Mouse (Mus musculus): ENCODE results near the gene Mast4. TPM values are rescaled to one million over a fixed set of nuclear protein-coding genes. Genes with fewer than 3 reads are reported as not detected.

Gene Mast4
- polyA plus RNA-seq, 1 experiment from 2014 or later, result 10.1 TPM

DNA sequence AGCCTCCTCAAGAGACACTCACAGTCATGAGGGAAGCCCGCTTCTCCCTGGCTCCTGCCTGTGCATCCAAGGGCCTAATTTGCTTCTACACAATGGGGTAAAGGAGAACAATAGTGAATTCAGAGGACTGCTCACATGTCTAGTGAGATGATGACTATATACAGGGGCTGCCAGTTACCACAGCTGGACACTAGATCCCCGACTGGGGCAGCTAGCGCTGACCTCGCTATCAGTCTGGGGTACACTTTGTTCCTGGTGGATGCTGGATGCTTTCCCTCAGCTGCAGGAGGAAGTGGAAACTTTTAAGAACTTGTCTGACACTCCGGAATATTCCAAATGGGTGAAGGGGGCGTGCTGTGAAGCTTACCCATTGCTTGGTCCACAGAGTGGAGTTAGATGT, 319.7 kb downstream of the Mast4 start:
- no peak overlapping the region for H3K9ac ChIP-seq (ENCODE audit: low read depth, low read length)
- no peaks in the 10 kb centered on the region for H3K27me3 ChIP-seq (replicated peaks; ENCODE audit: control insufficient read depth, insufficient read depth, low read length)
- no peak overlapping the region for H3K4me3 ChIP-seq (ENCODE audit: low read depth, low read length)
- H3K9me3 ChIP-seq (ENCODE audit: control insufficient read depth, low read length), result no peaks in the 10 kb centered on the region
- DNase-seq (ENCODE audit: low spot score), result no peak
- H3K4me2 ChIP-seq, result no peak overlapping the region
- H3K27ac ChIP-seq (ENCODE audit: low read depth, low read length), result no peak overlapping the region
- ATAC-seq (replicated peaks; ENCODE audit: low FRiP score), result no peak
- no peaks in the 10 kb centered on the region for H3K36me3 ChIP-seq (ENCODE audit: control insufficient read depth, insufficient read depth, low read length)
- no peaks in the 10 kb centered on the region for H3K4me1 ChIP-seq (replicated peaks; ENCODE audit: control insufficient read depth, insufficient read depth, low read length)
- 87% methylated on average over 6 of the region's 6 CpGs for WGBS

GRCm38 (mm10) chr13:103014222-103014621, 320.1 kb downstream of the Mast4 start:
- no peaks in the 10 kb centered on the region for H3K9me3 ChIP-seq (ENCODE audit: control insufficient read depth, low read length)
- H3K4me3 ChIP-seq (ENCODE audit: low read depth, low read length), result no peak overlapping the region
- no peaks in the 10 kb centered on the region for H3K36me3 ChIP-seq (ENCODE audit: control insufficient read depth, insufficient read depth, low read length)
- no peak overlapping the region for H3K9ac ChIP-seq (ENCODE audit: low read depth, low read length)
- H3K4me2 ChIP-seq, result no peak overlapping the region
- H3K27ac ChIP-seq (ENCODE audit: low read depth, low read length), result no peak overlapping the region
- H3K4me1 ChIP-seq (replicated peaks; ENCODE audit: control insufficient read depth, insufficient read depth, low read length), result no peaks in the 10 kb centered on the region
- WGBS, result 80% methylated on average over 1 of the region's 1 CpGs
- no peak for DNase-seq (ENCODE audit: low spot score)
- H3K27me3 ChIP-seq (replicated peaks; ENCODE audit: control insufficient read depth, insufficient read depth, low read length), result no peaks in the 10 kb centered on the region
- ATAC-seq (replicated peaks; ENCODE audit: low FRiP score), result no peak

DNA sequence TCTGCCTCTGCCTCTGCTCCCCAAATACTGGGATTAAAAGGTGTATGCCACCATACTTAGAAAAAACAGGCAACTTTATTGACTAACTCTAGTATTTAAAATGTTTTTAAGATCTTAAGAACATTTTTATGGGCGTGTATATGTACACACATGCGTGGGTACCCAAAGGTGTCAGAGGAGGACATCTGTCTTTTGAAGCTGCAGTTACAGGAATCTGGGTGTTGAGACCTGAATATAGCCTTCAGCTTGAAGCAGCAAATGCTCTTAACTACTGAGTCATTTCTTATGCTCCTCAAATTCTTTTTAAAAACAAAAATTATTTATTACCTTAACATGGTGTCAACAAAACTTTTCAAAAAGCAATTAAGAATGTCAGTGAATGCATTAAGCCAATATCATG, 329.1 kb downstream of the Mast4 start:
- no peak for ATAC-seq (replicated peaks; ENCODE audit: low FRiP score)
- WGBS, result 83% methylated on average over 2 of the region's 2 CpGs

GRCm38 (mm10) chr13:103001831-103002230, 332.5 kb downstream of the Mast4 start:
- Histone ChIP-seq H3K4me2 (no peak overlapping the region), H3K27ac (ENCODE audit: low read depth, low read length) (no peak overlapping the region), H3K9ac (ENCODE audit: low read depth, low read length) (no peak overlapping the region), H3K36me3 (ENCODE audit: control insufficient read depth, insufficient read depth, low read length) (no peaks in the 10 kb centered on the region), H3K9me3 (ENCODE audit: control insufficient read depth, low read length) (no peaks in the 10 kb centered on the region), H3K4me1 (replicated peaks; ENCODE audit: control insufficient read depth, insufficient read depth, low read length) (no peaks in the 10 kb centered on the region), H3K27me3 (replicated peaks; ENCODE audit: control insufficient read depth, insufficient read depth, low read length) (no peaks in the 10 kb centered on the region), H3K4me3 (ENCODE audit: low read depth, low read length) (no peak overlapping the region)
- ATAC-seq (replicated peaks; ENCODE audit: low FRiP score) (no peak), DNase-seq (ENCODE audit: low spot score) (no peak)
- 93% methylated on average over 1 of the region's 1 CpGs for WGBS

More for the DNA sequence above, 329.1 kb downstream of the Mast4 start:
- Histone ChIP-seq H3K4me3 (ENCODE audit: low read depth, low read length) (no peak overlapping the region), H3K27ac (ENCODE audit: low read depth, low read length) (no peak overlapping the region), H3K36me3 (ENCODE audit: control insufficient read depth, insufficient read depth, low read length) (no peaks in the 10 kb centered on the region), H3K9ac (ENCODE audit: low read depth, low read length) (no peak overlapping the region), H3K27me3 (replicated peaks; ENCODE audit: control insufficient read depth, insufficient read depth, low read length) (no peaks in the 10 kb centered on the region), H3K9me3 (ENCODE audit: control insufficient read depth, low read length) (no peaks in the 10 kb centered on the region), H3K4me2 (no peak overlapping the region), H3K4me1 (replicated peaks; ENCODE audit: control insufficient read depth, insufficient read depth, low read length) (no peaks in the 10 kb centered on the region)
- no peak for DNase-seq (ENCODE audit: low spot score)

GRCm38 (mm10) chr13:103000891-103001290, 333.4 kb downstream of the Mast4 start:
- Histone ChIP-seq H3K27me3 (replicated peaks; ENCODE audit: control insufficient read depth, insufficient read depth, low read length) (no peaks in the 10 kb centered on the region), H3K27ac (ENCODE audit: low read depth, low read length) (no peak overlapping the region), H3K9me3 (ENCODE audit: control insufficient read depth, low read length) (no peaks in the 10 kb centered on the region), H3K36me3 (ENCODE audit: control insufficient read depth, insufficient read depth, low read length) (no peaks in the 10 kb centered on the region), H3K9ac (ENCODE audit: low read depth, low read length) (no peak overlapping the region), H3K4me2 (no peak overlapping the region), H3K4me1 (replicated peaks; ENCODE audit: control insufficient read depth, insufficient read depth, low read length) (no peaks in the 10 kb centered on the region), H3K4me3 (ENCODE audit: low read depth, low read length) (no peak overlapping the region)
- 83% methylated on average over 7 of the region's 7 CpGs for WGBS
- no peak for ATAC-seq (replicated peaks; ENCODE audit: low FRiP score)
- DNase-seq (ENCODE audit: low spot score), result no peak

- H3K27ac ChIP-seq (ENCODE audit: low read depth, low read length), result no peak overlapping the region
- H3K27me3 ChIP-seq (replicated peaks; ENCODE audit: control insufficient read depth, insufficient read depth, low read length), result no peaks in the 10 kb centered on the region
- no peak overlapping the region for H3K9ac ChIP-seq (ENCODE audit: low read depth, low read length)
- no peaks in the 10 kb centered on the region for H3K4me1 ChIP-seq (replicated peaks; ENCODE audit: control insufficient read depth, insufficient read depth, low read length)
- no peaks in the 10 kb centered on the region for H3K36me3 ChIP-seq (ENCODE audit: control insufficient read depth, insufficient read depth, low read length)
- DNase-seq (ENCODE audit: low spot score) (no peak), ATAC-seq (replicated peaks; ENCODE audit: low FRiP score) (no peak)
- 89% methylated on average over 11 of the region's 11 CpGs for WGBS
- H3K4me2 ChIP-seq, result no peak overlapping the region
- H3K9me3 ChIP-seq (ENCODE audit: control insufficient read depth, low read length), result no peaks in the 10 kb centered on the region
- H3K4me3 ChIP-seq (ENCODE audit: low read depth, low read length), result no peak overlapping the region
Measured at GRCm38 (mm10) chr13:102994098-102994497, 340.2 kb downstream of the Mast4 start.

DNA sequence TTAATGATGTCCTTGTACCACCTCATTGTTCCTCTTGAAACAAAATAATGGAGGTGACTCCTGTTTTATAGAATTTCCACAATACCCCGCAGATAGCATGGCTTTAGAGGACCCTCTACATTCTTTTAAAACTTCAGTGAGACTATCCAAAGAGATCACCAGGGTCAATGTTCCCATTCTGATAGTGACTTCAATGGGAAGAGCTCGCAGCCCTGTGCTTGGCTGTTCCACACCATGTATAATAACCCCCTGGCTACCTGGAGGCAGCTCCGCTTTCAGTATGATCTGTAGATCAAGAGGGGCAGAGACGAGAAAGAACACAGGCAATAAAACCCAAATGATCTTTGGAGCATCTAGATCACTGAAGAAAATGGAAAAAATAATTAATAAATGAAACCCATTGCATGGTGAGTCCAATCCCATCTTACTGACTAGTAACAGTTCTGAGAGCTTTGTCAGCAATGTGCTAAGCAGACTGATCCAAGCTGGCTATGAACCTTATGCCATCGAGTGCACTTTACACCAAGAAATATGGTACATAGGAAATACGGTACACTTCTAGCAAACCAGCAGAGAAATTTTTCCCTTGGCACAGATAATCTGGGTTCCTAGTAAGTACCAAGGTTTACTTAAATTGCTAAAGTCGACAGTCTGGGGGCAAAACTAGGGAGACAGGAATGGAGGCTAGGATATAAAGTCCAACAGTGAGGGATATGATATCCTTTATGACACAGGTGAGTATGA, 341.4 kb downstream of the Mast4 start:
- DNase-seq (ENCODE audit: low spot score), result no peak
- WGBS, result 87% methylated on average over 7 of the region's 7 CpGs
- H3K9me3 ChIP-seq (ENCODE audit: control insufficient read depth, low read length), result no peaks in the 10 kb centered on the region

GRCm38 (mm10) chr13:102991928-102992327, 342.4 kb downstream of the Mast4 start:
- no peak overlapping the region for H3K27ac ChIP-seq (ENCODE audit: low read depth, low read length)
- WGBS, result 81% methylated on average over 11 of the region's 11 CpGs

More for the DNA sequence above, 341.4 kb downstream of the Mast4 start:
- Histone ChIP-seq H3K27me3 (replicated peaks; ENCODE audit: control insufficient read depth, insufficient read depth, low read length) (no peaks in the 10 kb centered on the region), H3K4me3 (ENCODE audit: low read depth, low read length) (no peak overlapping the region), H3K4me1 (replicated peaks; ENCODE audit: control insufficient read depth, insufficient read depth, low read length) (no peaks in the 10 kb centered on the region), H3K36me3 (ENCODE audit: control insufficient read depth, insufficient read depth, low read length) (no peaks in the 10 kb centered on the region), H3K4me2 (no peak overlapping the region), H3K27ac (ENCODE audit: low read depth, low read length) (no peak overlapping the region), H3K9ac (ENCODE audit: low read depth, low read length) (no peak overlapping the region)
- ATAC-seq (replicated peaks; ENCODE audit: low FRiP score), result no peak

GRCm38 (mm10) chr13:102991196-102991595, 343.1 kb downstream of the Mast4 start:
- no peaks in the 10 kb centered on the region for H3K4me1 ChIP-seq (replicated peaks; ENCODE audit: control insufficient read depth, insufficient read depth, low read length)
- H3K9ac ChIP-seq (ENCODE audit: low read depth, low read length), result no peak overlapping the region
- no peaks in the 10 kb centered on the region for H3K9me3 ChIP-seq (ENCODE audit: control insufficient read depth, low read length)
- DNase-seq (ENCODE audit: low spot score) (no peak), ATAC-seq (replicated peaks; ENCODE audit: low FRiP score) (no peak)
- 86% methylated on average over 7 of the region's 7 CpGs for WGBS
- H3K27ac ChIP-seq (ENCODE audit: low read depth, low read length), result no peak overlapping the region
- no peak overlapping the region for H3K4me2 ChIP-seq
- H3K4me3 ChIP-seq (ENCODE audit: low read depth, low read length), result no peak overlapping the region
- H3K36me3 ChIP-seq (ENCODE audit: control insufficient read depth, insufficient read depth, low read length), result no peaks in the 10 kb centered on the region
- H3K27me3 ChIP-seq (replicated peaks; ENCODE audit: control insufficient read depth, insufficient read depth, low read length), result no peaks in the 10 kb centered on the region

More at GRCm38 (mm10) chr13:102991928-102992327, 342.4 kb downstream of the Mast4 start:
- DNase-seq (ENCODE audit: low spot score) (no peak), ATAC-seq (replicated peaks; ENCODE audit: low FRiP score) (no peak)
- Histone ChIP-seq H3K4me2 (no peak overlapping the region), H3K4me3 (ENCODE audit: low read depth, low read length) (no peak overlapping the region), H3K9me3 (ENCODE audit: control insufficient read depth, low read length) (no peaks in the 10 kb centered on the region), H3K36me3 (ENCODE audit: control insufficient read depth, insufficient read depth, low read length) (no peaks in the 10 kb centered on the region), H3K4me1 (replicated peaks; ENCODE audit: control insufficient read depth, insufficient read depth, low read length) (no peaks in the 10 kb centered on the region), H3K9ac (ENCODE audit: low read depth, low read length) (no peak overlapping the region), H3K27me3 (replicated peaks; ENCODE audit: control insufficient read depth, insufficient read depth, low read length) (no peaks in the 10 kb centered on the region)

Measured in liver, embryonic 11.5 days (tissue).